Mouse (Mus musculus) heart, adult 2 months (tissue): ENCODE data around the gene Phf10. TPM values are rescaled to one million over a fixed set of nuclear protein-coding genes. Genes with fewer than 3 reads are reported as not detected.
"Not testable (repeated sequence)": the region's sequence is repeated elsewhere in the genome, so short reads cannot be mapped to it uniquely, and the experiment has no call there.

ENCODE experiments used
- DNase-seq, 2 experiments: peaks; one replicate each; pipeline ENCODE4 v3.0.0; 2021
- H3K27ac ChIP-seq: fragments of 200-600 bp; 2 replicates; pipeline ENCODE4 v1.8.1; 2022
- H3K27me3 ChIP-seq: fragments of 200-500 bp; 2 replicates; pipeline ENCODE4 v1.6.1; 2012; ENCODE audit warnings: mild to moderate bottlenecking, low read length, inconsistent platforms, mixed read lengths; ENCODE audit not compliant: control insufficient read depth, insufficient read depth
- H3K36me3 ChIP-seq: fragments of 200-500 bp; 2 replicates; pipeline ENCODE4 v1.6.1; 2012; ENCODE audit warnings: low read length, inconsistent platforms; ENCODE audit not compliant: control insufficient read depth, insufficient read depth
- H3K4me1 ChIP-seq: fragments of 200-500 bp; 2 replicates; pipeline ENCODE4 v1.6.1; 2011; ENCODE audit warnings: low read length; ENCODE audit not compliant: control insufficient read depth, insufficient read depth
- H3K4me3 ChIP-seq: fragments of 200-600 bp; 2 replicates; pipeline ENCODE4 v1.8.1; 2022
- H3K79me2 ChIP-seq: fragments of 200-500 bp; replicated peaks from 2 replicates; pipeline ENCODE4 v1.6.1; 2012; ENCODE audit warnings: mild to moderate bottlenecking, inconsistent platforms, low read length, moderate library complexity, mixed read lengths; ENCODE audit not compliant: control insufficient read depth, insufficient read depth
- H3K9ac ChIP-seq: fragments of 200-500 bp; 2 replicates; pipeline ENCODE4 v1.6.1; 2012; ENCODE audit warnings: low read depth, mild to moderate bottlenecking, control low read depth, inconsistent platforms, low read length, mixed read lengths
- CTCF ChIP-seq: fragments of 200-600 bp; IDR thresholded peaks from 2 replicates; pipeline ENCODE4 v1.8.1; 2022; ENCODE audit warnings: antibody characterized with exemption, mild to moderate bottlenecking, moderate library complexity
- EP300 ChIP-seq: fragments of 200-500 bp; IDR thresholded peaks from 2 replicates; pipeline ENCODE4 v1.6.1; 2011; ENCODE audit warnings: low read depth, low read length, control low read depth; ENCODE audit not compliant: insufficient read depth
- POLR2A ChIP-seq: fragments of 200-500 bp; IDR thresholded peaks from 2 replicates; pipeline ENCODE4 v1.6.1; 2011; ENCODE audit warnings: mild to moderate bottlenecking, low read depth, low read length, control low read depth; ENCODE audit not compliant: insufficient read depth
- WGBS: fragments of 180-500 bp; shearing (Covaris S2); methylation state at CpG from one replicate; pipeline ENCODE4 v1.1.7; 2018; 5-methylcytosine and 5-hydroxymethylcytosine counted together
- intact Hi-C: fragments of 180-260 bp; cut with DNase I; formaldehyde crosslinking; loops from one replicate; pipeline ENCODE4 v1.15.1; 2025
- polyA plus RNA-seq: library from polyadenylated mRNA; depleted of rRNA; stranded (reverse); fragments of >200 nt; gene quantifications from 2 replicates; pipeline ENCODE4 v1.2.3, GENCODE M21; 2012
- total RNA-seq, 2 experiments: library from RNA; stranded (reverse); gene quantifications; 2 replicates each; pipeline ENCODE4 v1.2.3; 2021

Phf10 gene
- total and polyA plus RNA-seq, 3 experiments = 19.0 to 53.1 (median 45.3) TPM

DNA sequence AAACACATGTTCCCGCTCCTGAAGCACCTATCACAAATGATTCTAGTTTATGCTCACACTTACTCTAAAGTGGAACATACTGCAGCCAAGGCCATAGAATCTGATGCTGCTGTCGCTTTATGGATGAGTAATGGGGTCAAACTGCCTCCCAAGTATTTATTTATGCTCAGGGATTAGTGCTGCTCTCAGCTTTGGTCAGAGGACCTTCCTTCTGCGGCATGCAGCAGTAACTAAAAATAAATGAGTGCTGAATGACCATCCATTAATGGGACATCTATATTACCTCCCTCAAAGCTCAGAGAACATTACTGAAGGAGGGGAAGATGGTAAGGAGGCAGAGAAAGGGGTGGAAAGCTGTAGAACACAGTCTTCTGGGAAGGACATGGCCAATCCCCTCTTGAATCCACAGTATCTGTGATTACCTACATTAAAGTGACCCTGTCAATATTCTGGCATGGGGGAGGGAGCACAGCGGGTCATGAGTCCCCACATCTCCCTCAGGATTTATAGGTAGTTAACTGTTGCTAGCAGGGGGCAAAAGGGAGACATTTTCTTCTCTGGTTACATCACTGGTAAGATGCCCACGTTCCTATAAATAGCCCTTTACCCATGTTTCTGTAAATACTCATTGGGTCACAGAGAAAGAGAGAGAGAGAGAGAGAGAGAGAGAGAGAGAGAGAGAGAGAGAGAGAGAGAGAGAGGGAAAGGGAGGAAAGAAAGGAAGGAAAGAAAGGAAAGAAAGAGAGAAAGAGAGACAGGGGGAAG, 25.1 kb downstream of the Phf10 start:
- no peak for DNase-seq
- Histone ChIP-seq H3K27ac (no peak overlapping the region), H3K9ac (no peak overlapping the region), H3K36me3 (no peaks in the 10 kb centered on the region), H3K4me1 (peaks cover 1% of the 10 kb centered on the region; the same call in 1 of the 2 replicates), H3K79me2 (no peaks in the 10 kb centered on the region), H3K4me3 (no peak overlapping the region), H3K27me3 (no peaks in the 10 kb centered on the region)
- TF ChIP-seq CTCF = no peak
- no peak for TF ChIP-seq EP300
- no peak for TF ChIP-seq POLR2A
- intact Hi-C loops = no loop called here
- WGBS = 61% methylated on average over 5 of the region's 5 CpGs

DNA sequence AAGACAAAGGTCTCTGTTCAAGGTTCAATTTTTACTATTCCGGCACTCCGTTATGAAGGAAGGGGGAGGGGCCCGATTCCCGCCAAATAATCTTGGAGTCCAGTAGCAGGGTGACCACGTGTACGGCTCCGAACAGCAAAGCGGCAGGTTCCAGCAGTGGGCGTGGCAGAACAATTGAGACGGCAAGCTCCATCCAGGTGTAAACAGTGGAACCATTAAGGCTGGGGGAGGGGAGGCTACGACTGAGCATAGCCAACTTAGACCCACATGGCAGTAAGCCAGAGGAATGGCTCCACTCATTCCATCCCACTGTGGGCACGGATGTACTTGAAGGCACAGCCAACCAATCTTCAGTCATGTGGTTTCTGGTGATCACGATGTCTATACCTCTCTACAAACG, 25.8 kb downstream of the Phf10 start:
- intact Hi-C loops, H3K36me3 ChIP-seq, DNase-seq, H3K27me3 ChIP-seq, H3K27ac ChIP-seq, H3K4me1 ChIP-seq, H3K79me2 ChIP-seq, H3K9ac ChIP-seq, H3K4me3 ChIP-seq: not testable (repeated sequence)
- 81% methylated on average over 14 of the region's 14 CpGs for WGBS

DNA sequence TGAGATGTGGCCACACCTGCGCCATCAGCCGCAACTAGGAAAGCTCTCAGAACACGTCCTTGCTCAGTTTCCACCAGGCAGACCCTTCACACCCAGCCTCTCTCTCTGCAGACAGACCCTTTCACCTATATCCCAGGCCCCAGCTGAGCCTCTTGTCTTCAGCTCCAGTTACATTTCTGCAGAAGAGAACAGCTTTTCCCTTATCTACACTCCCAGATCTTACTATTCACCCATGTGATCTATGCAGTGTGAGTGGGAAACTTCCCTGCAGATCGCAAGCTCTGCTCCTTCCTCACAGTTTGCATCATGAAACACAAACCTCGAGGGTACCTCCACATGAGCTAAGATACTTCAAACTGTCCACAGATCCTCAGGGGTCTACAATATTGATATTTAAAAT, 29.6 kb downstream of the Phf10 start:
- Histone ChIP-seq H3K9ac (no peak overlapping the region), H3K27ac (no peak overlapping the region), H3K27me3 (no peaks in the 10 kb centered on the region), H3K4me3 (no peak overlapping the region), H3K79me2 (no peaks in the 10 kb centered on the region), H3K36me3 (no peaks in the 10 kb centered on the region), H3K4me1 (peaks cover 1% of the 10 kb centered on the region; the same call in 1 of the 2 replicates)
- no peak for DNase-seq
- TF ChIP-seq CTCF = no peak
- no peak for TF ChIP-seq POLR2A
- TF ChIP-seq EP300 = no peak
- 80% methylated on average over 5 of the region's 5 CpGs for WGBS
- intact Hi-C loops = no loop called here

DNA sequence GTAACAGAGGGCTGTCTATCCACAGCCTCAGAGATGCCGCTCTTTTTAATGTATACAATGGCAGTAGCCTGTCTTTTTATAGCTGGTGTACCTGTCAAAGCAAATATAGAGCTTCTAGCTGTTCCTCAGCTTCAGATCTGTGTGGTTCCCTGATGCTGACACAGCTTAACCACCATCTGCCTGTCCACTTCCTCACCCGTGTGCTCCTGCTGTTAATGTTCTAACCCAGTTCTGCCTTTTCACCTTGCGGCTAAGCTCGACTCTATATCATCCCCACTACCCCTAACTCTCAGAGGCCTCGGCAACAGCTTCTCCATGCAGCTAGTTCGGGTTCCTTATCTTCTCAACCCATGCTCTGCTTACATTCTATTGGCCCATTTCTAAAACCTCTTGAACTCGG, 30.4 kb downstream of the Phf10 start:
- Histone ChIP-seq H3K27ac (no peak overlapping the region), H3K4me1 (no peaks in the 10 kb centered on the region), H3K27me3 (no peaks in the 10 kb centered on the region), H3K4me3 (no peak overlapping the region), H3K9ac (no peak overlapping the region), H3K79me2 (no peaks in the 10 kb centered on the region), H3K36me3 (no peaks in the 10 kb centered on the region)
- DNase-seq = no peak
- intact Hi-C loops = no loop called here
- no peak for TF ChIP-seq POLR2A
- no peak for TF ChIP-seq CTCF
- no peak for TF ChIP-seq EP300
- 64% methylated on average over 7 of the region's 7 CpGs for WGBS

DNA sequence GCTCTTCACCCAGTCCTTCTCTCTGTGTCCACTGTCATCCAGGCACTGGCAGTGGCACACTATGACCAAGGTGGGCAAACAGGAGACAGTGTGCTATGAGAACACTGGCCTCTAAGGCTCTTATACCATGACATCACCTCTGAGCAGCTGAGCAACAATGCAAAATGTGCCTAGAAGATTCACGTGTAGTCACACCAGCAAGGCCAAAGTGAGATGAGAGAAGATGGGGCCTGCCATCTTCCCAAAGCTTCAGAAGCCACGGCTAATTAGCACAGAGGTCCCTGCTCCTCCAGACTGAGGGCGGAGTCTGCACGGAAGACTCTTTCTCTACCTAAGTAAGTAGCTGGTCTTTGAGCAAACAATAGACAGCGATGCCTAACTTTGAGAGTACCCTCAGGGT, 32.4 kb downstream of the Phf10 start:
- no peak overlapping the region for H3K9ac ChIP-seq
- H3K79me2 ChIP-seq = no peaks in the 10 kb centered on the region
- DNase-seq = no peak
- intact Hi-C loops = no loop called here
- TF ChIP-seq EP300 = no peak
- TF ChIP-seq POLR2A = no peak
- TF ChIP-seq CTCF = no peak
- no peaks in the 10 kb centered on the region for H3K36me3 ChIP-seq
- no peaks in the 10 kb centered on the region for H3K27me3 ChIP-seq
- 75% methylated on average over 5 of the region's 5 CpGs for WGBS
- no peak overlapping the region for H3K4me3 ChIP-seq
- no peaks in the 10 kb centered on the region for H3K4me1 ChIP-seq
- H3K27ac ChIP-seq = no peak overlapping the region

DNA sequence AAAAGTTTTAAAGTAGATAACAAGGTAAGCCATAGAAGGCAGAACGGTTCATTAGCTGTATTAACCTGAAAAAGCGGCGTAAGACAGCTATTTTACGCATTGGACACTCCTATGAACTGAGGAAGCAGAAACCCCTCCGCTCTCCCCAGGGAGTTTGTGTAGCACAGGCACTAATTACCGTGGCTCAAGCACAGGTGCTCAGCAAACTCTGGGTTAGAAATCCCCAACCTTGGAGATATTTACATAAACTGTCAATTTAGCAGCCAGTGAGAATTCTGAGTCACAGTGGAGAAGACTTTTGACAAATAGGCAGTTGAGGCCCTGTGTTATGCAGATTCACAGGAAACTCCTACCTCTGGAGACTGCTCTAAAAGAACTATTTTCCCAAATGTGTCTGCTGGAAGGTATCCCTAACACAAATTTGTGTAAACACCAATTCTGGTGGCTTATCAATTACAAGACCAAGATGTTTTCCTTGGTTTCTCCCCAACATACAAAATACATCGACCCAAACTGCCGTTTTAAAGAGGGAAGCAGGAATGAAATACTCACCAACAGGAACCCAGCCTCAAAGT, 33.3 kb downstream of the Phf10 start:
- 73% methylated on average over 8 of the region's 8 CpGs for WGBS
- Histone ChIP-seq H3K4me3 (no peak overlapping the region), H3K4me1 (no peaks in the 10 kb centered on the region), H3K27ac (no peak overlapping the region), H3K36me3 (no peaks in the 10 kb centered on the region), H3K79me2 (no peaks in the 10 kb centered on the region), H3K9ac (no peak overlapping the region), H3K27me3 (no peaks in the 10 kb centered on the region)
- no peak for TF ChIP-seq CTCF
- DNase-seq = no peak
- intact Hi-C loops = no loop called here
